9 mouse cellular contexts compared by ENCODE assay signal in the genomic region with DNA sequence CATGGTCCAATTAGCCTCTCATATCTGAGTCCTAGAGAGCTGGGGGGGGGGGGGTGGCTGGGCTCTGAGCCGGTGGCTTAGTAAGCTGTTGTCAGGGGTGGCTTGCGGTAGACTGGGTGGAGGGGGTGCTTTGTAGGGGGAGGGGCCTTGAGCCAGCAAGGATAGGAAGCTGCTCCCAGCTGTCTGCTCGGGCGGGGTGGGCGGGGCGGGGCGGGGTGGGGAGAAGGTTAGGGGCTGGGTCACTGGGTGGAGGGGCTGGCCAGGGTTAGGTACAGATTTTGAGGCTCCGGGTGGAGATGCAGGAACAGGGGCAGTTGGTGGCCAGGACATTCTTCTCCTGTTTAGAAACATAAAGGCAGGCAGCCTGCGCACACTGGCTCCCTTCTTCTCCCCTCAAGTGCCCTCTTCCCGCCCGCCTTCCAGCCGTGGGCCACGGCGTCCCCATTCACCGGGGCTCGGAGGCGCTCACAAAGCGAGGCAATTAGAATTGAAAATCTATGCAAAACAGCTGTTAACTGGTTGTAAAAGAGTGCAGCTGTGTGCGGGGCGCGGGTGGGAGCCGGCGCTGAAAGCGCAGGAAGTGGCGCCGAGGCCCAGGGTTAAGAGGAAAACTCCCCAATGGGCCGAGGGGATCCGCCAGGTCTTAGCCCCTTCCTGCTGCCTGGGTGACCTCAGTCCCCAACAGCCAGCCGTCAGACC. TPM values are rescaled to one million over a fixed set of nuclear protein-coding genes. Genes with fewer than 3 reads are reported as not detected.
A peak's percentile ranks its signal among the peaks of the same experiment; 100 is the strongest.
DNase-seq lines count a peak whose midpoint lies in the region; ATAC-seq and TF ChIP-seq lines count a peak whose summit lies in the region.
"Had no signal": no experiment of that assay in that cellular context is flagged by ENCODE, and none has a peak within 500 bp of the region (broad histone marks: within the 10 kb centered on the region; RNA-seq: fewer than 3 reads in every experiment).

No protein-coding gene starts in this region.

- WGBS in kidney, embryonic 14.5 days, result 4% methylated on average over 29 of the region's 29 CpGs
- 1% methylated on average over 29 of the region's 29 CpGs for WGBS in hindbrain, embryonic 12.5 days
- WGBS in midbrain, embryonic 13.5 days, result under 1% methylated on average over 27 of the region's 29 CpGs

- H3K4me2 ChIP-seq in kidney, embryonic 14.5 days (replicated peaks; ENCODE audit: low read depth, low read length), result peak overlapping the region; percentile 38
- peak overlapping the region; percentile 87 for H3K4me2 ChIP-seq in hindbrain, embryonic 12.5 days (replicated peaks)
- H3K4me2 ChIP-seq in midbrain, embryonic 13.5 days (replicated peaks), result peak overlapping the region; percentile 47

- no peaks in the 10 kb centered on the region for H3K27me3 ChIP-seq in kidney, embryonic 14.5 days (ENCODE audit: control insufficient read depth, insufficient read depth, low read length)
- no peaks in the 10 kb centered on the region for H3K27me3 ChIP-seq in MEL (ENCODE audit: control insufficient read depth in 1 of 2, insufficient read depth in 2 of 2, low read length in 2 of 2)
- peaks cover 8% of the 10 kb centered on the region; the same call in 1 of the 2 replicates for H3K27me3 ChIP-seq in hindbrain, embryonic 12.5 days
- no peaks in the 10 kb centered on the region for H3K27me3 ChIP-seq in midbrain, embryonic 13.5 days

- no peak overlapping the region for H3K4me3 ChIP-seq in kidney, embryonic 14.5 days (ENCODE audit: low read length)
- H3K4me3 ChIP-seq in MEL (ENCODE audit: control insufficient read depth in 1 of 2, insufficient read depth in 1 of 2, low read depth in 2 of 2, low read length in 2 of 2), result no peak overlapping the region
- H3K4me3 ChIP-seq in hindbrain, embryonic 12.5 days, result peak overlapping the region; percentile 11; the same call in 1 of the 2 replicates
- 0 out of 2 replicates have a peak overlapping the region, but pooled peaks have one; percentile 18 for H3K4me3 ChIP-seq in midbrain, embryonic 13.5 days (replicated peaks)

- DNase-seq in kidney, postnatal 25 days, result no peak
- DNase-seq in MEL (ENCODE audit: low read depth, low spot score), result peak; percentile 55
- DNase-seq in thymus, postnatal 14 days, result peak; percentile 86
- no peak for DNase-seq in cerebellum, postnatal 25 days
- no peak for DNase-seq in lung, postnatal 10 days

- no peak for TF ChIP-seq RAD21 in MEL (IDR thresholded peaks at IDR 0.05; ENCODE audit: low read depth, low read length)

- H3K27ac ChIP-seq in kidney, embryonic 14.5 days (ENCODE audit: low read depth, low read length), result peak overlapping the region; percentile 67; the same call in 1 of the 2 replicates
- H3K27ac ChIP-seq in MEL (ENCODE audit: control insufficient read depth, low read depth, low read length), result no peak overlapping the region
- peak overlapping the region; percentile 93 for H3K27ac ChIP-seq in hindbrain, embryonic 12.5 days
- H3K27ac ChIP-seq in midbrain, embryonic 13.5 days, result peak overlapping the region; percentile 99
- H3K27ac ChIP-seq: macrophage had no signal

- no peak for TF ChIP-seq POLR2A in MEL (IDR thresholded peaks at IDR 0.05; ENCODE audit: control insufficient read depth in 1 of 2, insufficient read depth in 1 of 2, low read depth in 1 of 2, low read length in 2 of 2, poor library complexity in 1 of 2)

- ATAC-seq in kidney, embryonic 14.5 days (ENCODE audit: low FRiP score, low TSS enrichment), result no peak
- ATAC-seq in hindbrain, embryonic 12.5 days (ENCODE audit: low FRiP score), result peak; percentile 55
- peak; percentile 57 for ATAC-seq in midbrain, embryonic 13.5 days

- no peak for TF ChIP-seq EP300 in MEL (IDR thresholded peaks at IDR 0.05; ENCODE audit: low read depth in 1 of 2, low read length in 2 of 2)

- H3K9ac ChIP-seq in kidney, embryonic 14.5 days (ENCODE audit: low read depth, low read length), result peak overlapping the region; percentile 28
- no peak overlapping the region for H3K9ac ChIP-seq in MEL (ENCODE audit: control insufficient read depth, low read depth, low read length, poor library complexity, severe bottlenecking)
- peak overlapping the region; percentile 49 for H3K9ac ChIP-seq in hindbrain, embryonic 12.5 days
- peak overlapping the region; percentile 45 for H3K9ac ChIP-seq in midbrain, embryonic 13.5 days (replicated peaks)

- TF ChIP-seq CTCF in MEL (IDR thresholded peaks at IDR 0.05 in 2 of 3, conservative IDR thresholded peaks at IDR 0.05 in 1 of 3; ENCODE audit: control insufficient read depth in 1 of 3, insufficient read depth in 1 of 3, low read depth in 2 of 3, low read length in 3 of 3, poor library complexity in 1 of 3, severe bottlenecking in 1 of 3), result no peak

- no peaks in the 10 kb centered on the region for H3K9me3 ChIP-seq in kidney, embryonic 14.5 days (ENCODE audit: control insufficient read depth, low read length)
- H3K9me3 ChIP-seq in MEL (replicated peaks; ENCODE audit: insufficient read depth, low read length), result no peaks in the 10 kb centered on the region
- no peaks in the 10 kb centered on the region for H3K9me3 ChIP-seq in hindbrain, embryonic 12.5 days (replicated peaks)
- no peaks in the 10 kb centered on the region for H3K9me3 ChIP-seq in midbrain, embryonic 13.5 days

- peaks cover 86% of the 10 kb centered on the region for H3K79me2 ChIP-seq in MEL (ENCODE audit: control insufficient read depth, insufficient read depth, low read length, poor library complexity)

- peaks cover 72% of the 10 kb centered on the region for H3K4me1 ChIP-seq in kidney, embryonic 14.5 days (ENCODE audit: control insufficient read depth, insufficient read depth, low read length)
- peaks cover 2 to 18% of the 10 kb centered on the region in 2 experiments for H3K4me1 ChIP-seq in MEL (ENCODE audit: control insufficient read depth in 1 of 2, insufficient read depth in 2 of 2, low read length in 2 of 2)
- H3K4me1 ChIP-seq in hindbrain, embryonic 12.5 days, result peaks cover 86% of the 10 kb centered on the region
- peaks cover 85% of the 10 kb centered on the region for H3K4me1 ChIP-seq in midbrain, embryonic 13.5 days (replicated peaks)

- H3K36me3 ChIP-seq in kidney, embryonic 14.5 days (ENCODE audit: control insufficient read depth, insufficient read depth, low read length), result no peaks in the 10 kb centered on the region
- H3K36me3 ChIP-seq in MEL (ENCODE audit: control insufficient read depth in 1 of 2, insufficient read depth in 2 of 2, low read length in 2 of 2), result peaks cover 5 to 25% of the 10 kb centered on the region in 2 experiments; a peak in 3 of 4 replicates
- H3K36me3 ChIP-seq in hindbrain, embryonic 12.5 days, result no peaks in the 10 kb centered on the region
- no peaks in the 10 kb centered on the region for H3K36me3 ChIP-seq in midbrain, embryonic 13.5 days

TF ChIP-seq in MEL, 35 proteins besides CTCF, POLR2A, EP300 and RAD21:
- TF ChIP-seq ZKSCAN1 (IDR thresholded peaks at IDR 0.05; ENCODE audit: low read depth, low read length) (no peak), POLR2AphosphoS5 (IDR thresholded peaks at IDR 0.05; ENCODE audit: borderline replicate concordance, low read depth, low read length) (no peak), ETS1 (IDR thresholded peaks at IDR 0.05; ENCODE audit: low read depth, low read length) (no peak)

RNA-seq across cellular contexts. Expression of a gene that starts 56.4 kb away (rescaled TPM):
- polyA plus RNA-seq in kidney, embryonic 14.5 days (2014; fragmentation: Nextera tagmentation; extraction: Ambion mirVana), result 118 and 145 TPM in 2 replicates
- 46.1 and 49.3 TPM in 2 replicates for total RNA-seq in MEL (2012; rRNA removed)
- 100 to 1,000 TPM in 1 of 2 experiments, 10 to 100 TPM in 1; 39.6 to 150 TPM for polyA plus RNA-seq in MEL (2012; ENCODE audit: insufficient read depth in 1 of 2, insufficient read length in 2 of 2, low read depth in 1 of 2, low replicate concordance in 2 of 2, missing spikeins in 1 of 2)
- 49.6 and 65.3 TPM in 2 replicates for polyA plus RNA-seq in hindbrain, embryonic 12.5 days (2016; fragmentation: Nextera tagmentation; extraction: Ambion mirVana)
- polyA plus RNA-seq in midbrain, embryonic 13.5 days (2015; fragmentation: Nextera tagmentation; extraction: Ambion mirVana), result 36.7 and 37.9 TPM in 2 replicates

Comparison
In these comparisons a context has a peak if more than half of its experiments do, and no peak if none do; other contexts are left out.
1. H3K4me3 ChIP-seq: peak in hindbrain, embryonic 12.5 days (single experiment) and midbrain, embryonic 13.5 days (single experiment); none in kidney, embryonic 14.5 days (single experiment) and MEL (0 of 2).
2. DNase-seq: peak in MEL (single experiment) and thymus, postnatal 14 days (single experiment); none in kidney, postnatal 25 days (0 of 2), cerebellum, postnatal 25 days (0 of 2) and lung, postnatal 10 days (single experiment).
3. Peak in every context shown above with its lines, with median percentiles within 50 percentile points of each other: H3K4me2 ChIP-seq.